Mouse (Mus musculus): ENCODE measurements around the gene Pde1a. TPM values are rescaled to one million over a fixed set of nuclear protein-coding genes. Genes with fewer than 3 reads are reported as not detected.

Gene Pde1a
- polyA plus RNA-seq, 1 experiment = 0.67 TPM

- no peak overlapping the region for H3ac ChIP-seq (ENCODE audit: control insufficient read depth, insufficient read length)
- no peak overlapping the region for H3K4me3 ChIP-seq
- TF ChIP-seq MYOG (IDR thresholded peaks at IDR 0.05; ENCODE audit: control insufficient read depth in 1 of 3, insufficient read depth in 1 of 3, insufficient read length in 2 of 3, low read depth in 2 of 3) = no peak
- no peak for TF ChIP-seq TCF3 (IDR thresholded peaks at IDR 0.05; ENCODE audit: insufficient read length, low read depth)
- TF ChIP-seq MYOD1 (IDR thresholded peaks at IDR 0.05; ENCODE audit: control insufficient read depth in 1 of 3, insufficient read length in 2 of 3, low read depth in 2 of 3) = no peak
- no peak for TF ChIP-seq USF1 (IDR thresholded peaks at IDR 0.05; ENCODE audit: low read depth)
- no peak for TF ChIP-seq SRF (IDR thresholded peaks at IDR 0.05; ENCODE audit: control insufficient read depth, insufficient read length, low read depth)
- no peaks in the 10 kb centered on the region for H3K36me3 ChIP-seq (ENCODE audit: control insufficient read depth, insufficient read depth)
- H3K27me3 ChIP-seq (ENCODE audit: control insufficient read depth, insufficient read depth, insufficient read length) = no peaks in the 10 kb centered on the region
- H3K79me2 ChIP-seq (ENCODE audit: control insufficient read depth, insufficient read depth) = no peaks in the 10 kb centered on the region
- no peak overlapping the region for H3K4me2 ChIP-seq (ENCODE audit: low read depth)
These were observed 206.9 kb downstream of the Pde1a start for GRCm38 (mm10) chr2:79922356-79922755.

DNA sequence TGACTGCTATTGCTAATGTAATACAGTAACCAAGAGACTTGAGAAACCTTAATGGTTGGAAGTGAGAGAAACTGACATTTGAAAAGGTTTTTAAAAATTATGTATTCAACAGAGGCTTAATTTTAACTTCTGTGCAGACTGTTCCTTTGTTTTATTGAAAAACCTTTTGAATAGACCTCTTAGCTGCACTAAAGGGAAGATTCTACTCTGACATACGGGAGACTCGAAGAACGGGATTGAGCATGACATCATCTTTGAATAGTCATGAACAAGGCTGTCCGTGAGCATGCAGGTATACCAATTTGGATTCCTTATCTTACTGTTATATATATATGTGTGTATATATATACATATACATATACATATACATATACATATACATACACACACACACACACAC is 207.9 kb downstream of the Pde1a start:
- Histone ChIP-seq H3K4me3 (no peak overlapping the region), H3K36me3 (ENCODE audit: control insufficient read depth, insufficient read depth) (no peaks in the 10 kb centered on the region), H3K27me3 (ENCODE audit: control insufficient read depth, insufficient read depth, insufficient read length) (no peaks in the 10 kb centered on the region), H3K79me2 (ENCODE audit: control insufficient read depth, insufficient read depth) (no peaks in the 10 kb centered on the region), H3ac (ENCODE audit: control insufficient read depth, insufficient read length) (no peak overlapping the region), H3K4me2 (ENCODE audit: low read depth) (no peak overlapping the region)
- no peak for TF ChIP-seq TCF12 (IDR thresholded peaks at IDR 0.05; ENCODE audit: insufficient read depth, poor library complexity, severe bottlenecking)
- TF ChIP-seq REST (IDR thresholded peaks at IDR 0.05; ENCODE audit: insufficient read depth, insufficient read length) = no peak
- no peak for TF ChIP-seq POLR2AphosphoS2 (IDR thresholded peaks at IDR 0.05; ENCODE audit: insufficient read length, low read depth)
- TF ChIP-seq CEBPB (IDR thresholded peaks at IDR 0.05; ENCODE audit: insufficient read depth, poor library complexity, severe bottlenecking) = no peak
- no peak for TF ChIP-seq POLR2A (IDR thresholded peaks at IDR 0.05; ENCODE audit: insufficient read length, low read depth)
- TF ChIP-seq TCF3 (IDR thresholded peaks at IDR 0.05; ENCODE audit: insufficient read length, low read depth) = no peak
- no peak for TF ChIP-seq MYOD1 (IDR thresholded peaks at IDR 0.05; ENCODE audit: control insufficient read depth in 1 of 3, insufficient read length in 2 of 3, low read depth in 2 of 3)
- TF ChIP-seq USF1 (IDR thresholded peaks at IDR 0.05; ENCODE audit: low read depth) = no peak
- TF ChIP-seq MAX (IDR thresholded peaks at IDR 0.05; ENCODE audit: low read depth) = no peak
- no peak for TF ChIP-seq MYOG (IDR thresholded peaks at IDR 0.05; ENCODE audit: control insufficient read depth in 1 of 3, insufficient read depth in 1 of 3, insufficient read length in 2 of 3, low read depth in 2 of 3)

- TF ChIP-seq MYOG (IDR thresholded peaks at IDR 0.05; ENCODE audit: control insufficient read depth in 1 of 3, insufficient read depth in 1 of 3, insufficient read length in 2 of 3, low read depth in 2 of 3) (no peak), TCF3 (IDR thresholded peaks at IDR 0.05; ENCODE audit: insufficient read length, low read depth) (no peak), POLR2AphosphoS2 (IDR thresholded peaks at IDR 0.05; ENCODE audit: insufficient read length, low read depth) (no peak), REST (IDR thresholded peaks at IDR 0.05; ENCODE audit: insufficient read depth, insufficient read length) (no peak), MAX (IDR thresholded peaks at IDR 0.05; ENCODE audit: low read depth) (no peak), POLR2A (IDR thresholded peaks at IDR 0.05; ENCODE audit: insufficient read length, low read depth) (no peak), CEBPB (IDR thresholded peaks at IDR 0.05; ENCODE audit: insufficient read depth, poor library complexity, severe bottlenecking) (no peak), USF1 (IDR thresholded peaks at IDR 0.05; ENCODE audit: low read depth) (no peak), MYOD1 (IDR thresholded peaks at IDR 0.05; ENCODE audit: control insufficient read depth in 1 of 3, insufficient read length in 2 of 3, low read depth in 2 of 3) (no peak), SRF (IDR thresholded peaks at IDR 0.05; ENCODE audit: control insufficient read depth, insufficient read length, low read depth) (no peak), TCF12 (IDR thresholded peaks at IDR 0.05; ENCODE audit: insufficient read depth, poor library complexity, severe bottlenecking) (no peak), E2F4 (IDR thresholded peaks at IDR 0.05; ENCODE audit: insufficient read depth) (no peak)
- Histone ChIP-seq H3K4me2 (ENCODE audit: low read depth) (peak overlapping the region; percentile 31), H3K4me3 (no peak overlapping the region), H3ac (ENCODE audit: control insufficient read depth, insufficient read length) (no peak overlapping the region), H3K79me2 (ENCODE audit: control insufficient read depth, insufficient read depth) (no peaks in the 10 kb centered on the region), H3K36me3 (ENCODE audit: control insufficient read depth, insufficient read depth) (no peaks in the 10 kb centered on the region), H3K27me3 (ENCODE audit: control insufficient read depth, insufficient read depth, insufficient read length) (no peaks in the 10 kb centered on the region)
These were observed 208.8 kb downstream of the Pde1a start for GRCm38 (mm10) chr2:79920438-79920837.

- Histone ChIP-seq H3K79me2 (ENCODE audit: control insufficient read depth, insufficient read depth) (no peaks in the 10 kb centered on the region), H3K27me3 (ENCODE audit: control insufficient read depth, insufficient read depth, insufficient read length) (no peaks in the 10 kb centered on the region), H3ac (ENCODE audit: control insufficient read depth, insufficient read length) (no peak overlapping the region), H3K36me3 (ENCODE audit: control insufficient read depth, insufficient read depth) (no peaks in the 10 kb centered on the region), H3K4me3 (no peak overlapping the region), H3K4me2 (ENCODE audit: low read depth) (peak overlapping the region; percentile 58)
- TF ChIP-seq TCF12 (IDR thresholded peaks at IDR 0.05; ENCODE audit: insufficient read depth, poor library complexity, severe bottlenecking) (no peak), POLR2A (IDR thresholded peaks at IDR 0.05; ENCODE audit: insufficient read length, low read depth) (no peak), MAX (IDR thresholded peaks at IDR 0.05; ENCODE audit: low read depth) (no peak), CEBPB (IDR thresholded peaks at IDR 0.05; ENCODE audit: insufficient read depth, poor library complexity, severe bottlenecking) (no peak), USF1 (IDR thresholded peaks at IDR 0.05; ENCODE audit: low read depth) (no peak), E2F4 (IDR thresholded peaks at IDR 0.05; ENCODE audit: insufficient read depth) (no peak), POLR2AphosphoS2 (IDR thresholded peaks at IDR 0.05; ENCODE audit: insufficient read length, low read depth) (no peak), MYOG (IDR thresholded peaks at IDR 0.05; ENCODE audit: control insufficient read depth in 1 of 3, insufficient read depth in 1 of 3, insufficient read length in 2 of 3, low read depth in 2 of 3) (no peak), REST (IDR thresholded peaks at IDR 0.05; ENCODE audit: insufficient read depth, insufficient read length) (no peak), SRF (IDR thresholded peaks at IDR 0.05; ENCODE audit: control insufficient read depth, insufficient read length, low read depth) (no peak), MYOD1 (IDR thresholded peaks at IDR 0.05; ENCODE audit: control insufficient read depth in 1 of 3, insufficient read length in 2 of 3, low read depth in 2 of 3) (no peak), TCF3 (IDR thresholded peaks at IDR 0.05; ENCODE audit: insufficient read length, low read depth) (no peak)
These were observed 227.3 kb downstream of the Pde1a start for GRCm38 (mm10) chr2:79901841-79902510.
